Mouse (Mus musculus): Measurements from ENCODE around the gene Oxgr1.
"Not testable (repeated sequence)": the region's sequence is repeated elsewhere in the genome, so short reads cannot be mapped to it uniquely, and the experiment has no call there.

Oxgr1 gene

GRCm38 (mm10) chr14:120042187-120042820 lies at the start of gene Oxgr1:
TSS of gene Oxgr1 (minus strand) at chr14:120042435.
- no peak for DNase-seq (ENCODE audit: low spot score in 2 of 2)

DNA sequence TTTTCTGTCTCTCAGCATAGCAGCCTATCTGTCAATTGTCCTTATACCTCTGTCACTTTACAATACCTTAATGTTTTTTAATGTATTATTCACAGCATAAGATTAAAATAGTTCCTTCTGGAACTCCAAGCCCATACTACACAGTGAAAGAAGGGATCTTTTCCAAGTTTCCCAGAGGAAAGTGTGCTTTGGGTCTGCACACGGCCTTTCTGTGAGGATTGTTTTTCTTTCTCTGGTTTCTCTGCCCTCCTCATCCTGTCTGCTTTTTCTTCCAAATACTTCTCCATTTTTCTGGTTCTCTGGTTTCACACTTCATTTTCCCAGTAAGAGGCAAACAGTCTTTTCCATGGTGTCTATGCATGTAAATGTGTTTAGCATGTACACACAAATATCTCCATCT lies 48.2 kb upstream of the Oxgr1 start:
- no peak for DNase-seq (ENCODE audit: low spot score in 2 of 2)

- DNase-seq (ENCODE audit: low spot score in 2 of 2), result no peak
These were observed 47.6 kb upstream of the Oxgr1 start for GRCm38 (mm10) chr14:120089649-120090360.

DNA sequence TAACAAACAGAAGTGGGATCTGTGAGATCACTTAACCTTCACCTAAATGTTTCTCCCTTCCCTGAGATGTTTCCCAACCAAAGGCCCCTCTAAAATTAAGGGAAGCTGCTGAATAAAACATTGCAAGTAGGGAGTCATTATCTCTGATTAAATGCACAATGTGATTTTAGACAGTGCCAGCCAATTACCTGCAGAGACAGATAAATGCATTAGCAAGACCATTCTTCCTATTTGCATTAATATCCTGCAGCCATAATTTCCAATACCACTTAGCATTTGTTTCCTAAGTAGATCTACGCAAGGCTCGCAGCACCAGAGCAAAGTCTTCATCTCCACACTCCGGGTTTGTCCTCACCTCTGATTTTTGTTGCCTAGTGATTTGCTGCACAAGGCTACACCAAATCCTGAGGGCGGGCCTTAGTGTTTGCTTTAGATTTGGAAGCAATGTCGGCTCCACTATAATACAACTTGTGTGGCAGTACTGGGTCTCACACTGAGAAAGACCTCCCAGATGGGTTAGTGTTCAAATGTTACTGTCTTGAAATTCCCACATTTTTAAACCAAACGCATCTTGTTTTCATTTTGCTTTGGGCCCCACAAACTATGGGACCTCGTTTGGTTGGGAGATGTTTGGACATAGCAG lies 46.9 kb upstream of the Oxgr1 start:
- no peak for DNase-seq (ENCODE audit: low spot score in 2 of 2)

GRCm38 (mm10) chr14:120084084-120084667 lies 41.9 kb upstream of the Oxgr1 start:
- no peak for DNase-seq (ENCODE audit: low spot score in 2 of 2)

DNA sequence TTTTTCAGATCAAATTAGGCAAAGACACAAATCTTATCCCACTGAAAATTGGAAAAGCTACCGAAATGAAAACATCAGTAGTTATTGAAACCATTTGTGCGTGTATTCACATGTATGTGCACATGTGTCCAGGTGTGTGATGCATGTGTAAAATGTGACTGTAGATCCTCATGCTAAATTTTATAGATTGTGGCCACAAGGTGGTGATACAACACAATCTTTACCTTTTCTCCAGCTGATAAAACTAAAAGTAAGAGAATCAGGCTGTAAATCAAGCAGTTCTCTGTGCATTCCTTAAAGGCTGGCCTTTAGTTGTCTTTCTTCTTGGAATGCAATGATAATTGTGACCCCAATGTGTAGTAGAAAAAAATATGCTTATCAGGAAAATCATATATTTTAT lies 34.0 kb upstream of the Oxgr1 start:
- DNase-seq (ENCODE audit: low spot score in 2 of 2), result no peak

DNA sequence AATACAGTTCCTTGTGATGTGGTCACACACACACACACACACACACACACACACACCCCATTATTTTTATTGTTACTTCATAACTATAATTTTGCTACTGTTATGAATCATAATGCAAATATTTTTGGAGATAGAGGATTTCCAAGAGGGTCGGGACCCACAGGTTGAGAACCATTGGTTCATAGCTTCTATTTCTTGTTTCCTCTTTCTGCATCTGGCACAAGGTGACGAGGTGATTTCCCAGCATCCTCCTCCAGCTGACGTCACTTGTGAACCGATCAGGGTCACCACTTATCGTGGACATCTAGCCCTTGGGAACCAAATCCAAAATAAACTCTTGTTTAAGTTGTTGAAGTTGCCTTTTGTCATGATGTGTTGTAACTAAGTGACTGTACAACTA lies 33.5 kb upstream of the Oxgr1 start:
- DNase-seq (ENCODE audit: low spot score in 2 of 2), result no peak

DNA sequence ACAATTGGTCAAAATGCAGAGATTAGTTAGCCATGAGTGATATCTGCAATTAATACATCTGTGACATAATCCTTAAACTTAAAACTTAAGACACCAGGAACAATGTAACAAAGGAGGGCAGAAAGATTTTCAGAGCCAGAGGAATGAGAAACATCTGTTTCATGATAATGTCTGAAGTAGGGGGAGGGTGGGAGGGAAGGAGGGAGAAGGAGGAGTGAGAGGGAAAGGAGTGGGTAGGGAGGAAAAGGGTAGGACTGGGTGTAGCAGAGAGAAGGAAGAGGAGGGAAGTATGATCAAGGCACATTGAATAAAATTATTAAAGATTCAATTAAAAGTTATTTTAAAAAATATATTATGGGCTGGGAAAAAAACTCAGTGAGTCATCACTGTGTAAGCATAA lies 32.0 kb upstream of the Oxgr1 start:
- DNase-seq (ENCODE audit: low spot score in 2 of 2), result no peak

DNA sequence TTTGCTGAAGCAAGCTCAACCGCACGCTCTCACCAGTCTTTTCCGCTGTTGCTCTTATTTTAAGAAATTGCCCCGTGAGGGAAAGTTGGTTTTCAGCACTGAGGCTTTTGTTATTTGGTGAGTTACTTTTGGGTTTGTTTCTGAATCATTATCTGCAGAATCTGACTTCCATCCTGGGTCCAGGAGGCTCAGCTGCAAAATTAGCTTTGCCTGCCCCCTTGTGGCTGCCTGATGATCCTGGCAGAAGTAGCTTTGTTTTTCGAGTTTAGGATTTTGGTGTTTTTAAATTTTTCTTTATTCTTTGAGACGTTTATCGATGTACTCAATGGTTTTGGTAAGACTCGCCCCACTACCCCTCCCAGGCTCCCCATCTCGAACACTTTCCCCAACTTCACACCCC lies 18.9 kb upstream of the Oxgr1 start:
- DNase-seq (ENCODE audit: low spot score in 2 of 2), result peak in 1 of 2 experiments; percentile 7

DNA sequence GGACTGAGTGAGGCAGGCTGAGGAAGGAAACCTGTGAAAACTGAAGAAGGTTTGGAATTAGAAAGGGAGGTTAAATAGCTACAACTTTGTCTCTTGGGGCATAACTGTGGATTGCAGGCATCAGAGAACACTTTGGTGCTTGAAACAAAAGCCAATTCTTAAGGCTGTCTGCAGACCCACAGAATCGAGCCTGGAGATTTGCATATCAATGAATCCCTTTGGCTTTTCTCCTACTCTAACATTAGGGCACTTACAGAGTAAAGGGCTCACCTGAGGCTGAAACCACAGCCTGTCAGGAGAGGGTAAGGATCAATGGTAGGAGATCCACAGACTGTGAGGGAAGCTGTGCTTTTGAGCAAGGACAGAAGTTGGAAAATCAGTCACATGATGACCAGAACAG lies 8.8 kb downstream of the Oxgr1 start:
- DNase-seq (ENCODE audit: low spot score in 2 of 2), result no peak

DNA sequence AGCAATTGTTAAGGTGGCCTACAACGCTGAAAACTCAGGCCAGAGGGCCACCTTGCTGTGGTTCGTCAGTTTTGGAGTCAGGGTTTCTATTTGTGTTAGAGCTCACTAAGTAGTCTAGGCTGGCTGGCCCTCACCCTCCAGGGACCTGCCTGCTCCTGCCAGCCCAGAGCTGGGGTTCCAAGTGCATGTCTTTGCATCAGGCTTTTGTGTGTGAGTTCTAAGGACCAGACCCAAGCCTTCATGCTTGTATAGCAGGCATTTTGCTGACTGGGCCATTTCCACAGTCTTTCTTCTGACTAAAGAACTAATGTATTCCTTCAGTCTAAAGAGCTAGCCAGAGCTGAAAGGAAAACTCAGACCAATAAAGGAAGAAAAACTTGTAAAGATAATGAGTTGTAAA lies 22.3 kb downstream of the Oxgr1 start:
- no peak for DNase-seq (ENCODE audit: low spot score in 2 of 2)

GRCm38 (mm10) chr14:120009969-120010872 lies 32.0 kb downstream of the Oxgr1 start:
- no peak for DNase-seq (ENCODE audit: low spot score in 2 of 2)

- no peak for DNase-seq (ENCODE audit: low spot score in 2 of 2)
These were observed 37.1 kb downstream of the Oxgr1 start for GRCm38 (mm10) chr14:120005153-120005552.

GRCm38 (mm10) chr14:120003661-120004060 lies 38.6 kb downstream of the Oxgr1 start:
- DNase-seq (ENCODE audit: low spot score in 2 of 2), result no peak

GRCm38 (mm10) chr14:120002673-120003072 lies 39.6 kb downstream of the Oxgr1 start:
- no peak for DNase-seq (ENCODE audit: low spot score in 2 of 2)

- no peak for DNase-seq (ENCODE audit: low spot score in 2 of 2)
These were observed 52.6 kb downstream of the Oxgr1 start for GRCm38 (mm10) chr14:119989651-119990050.

DNA sequence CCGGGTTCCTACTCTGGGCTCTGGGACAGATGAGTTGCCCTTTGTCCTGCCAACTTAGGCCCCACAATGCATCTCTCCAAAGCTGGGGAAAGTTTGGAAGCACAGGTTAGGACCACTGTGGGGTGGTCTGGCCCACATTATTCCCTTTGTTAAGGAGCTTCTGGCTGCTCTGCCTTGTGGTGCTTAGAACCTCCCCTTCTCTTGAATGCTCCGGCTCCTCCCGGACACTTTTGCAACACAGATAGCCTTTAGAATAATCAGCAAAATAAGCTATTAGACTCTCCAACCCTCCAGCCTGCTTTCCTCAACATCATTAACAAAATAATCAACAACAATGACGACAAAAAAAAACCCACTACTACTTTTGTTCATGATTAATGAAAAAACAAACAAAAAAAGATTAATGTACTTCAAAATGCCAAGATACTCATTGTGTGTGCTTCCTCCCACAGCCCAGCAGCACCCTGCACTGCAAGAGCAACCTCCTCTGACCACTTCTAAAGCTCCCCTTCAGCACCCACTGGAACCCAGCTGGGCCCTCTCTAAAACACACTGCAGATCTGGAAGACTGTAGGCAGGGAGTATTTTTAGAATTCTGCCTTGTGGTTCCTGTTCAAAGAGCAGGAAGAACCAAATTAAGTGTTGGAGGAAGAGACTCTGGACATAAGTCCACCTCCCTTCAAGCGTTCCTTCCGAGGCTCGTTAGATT lies 53.1 kb downstream of the Oxgr1 start:
- DNase-seq (ENCODE audit: low spot score in 2 of 2), result no peak

GRCm38 (mm10) chr14:119987257-119987656 lies 55.0 kb downstream of the Oxgr1 start:
- no peak for DNase-seq (ENCODE audit: low spot score in 2 of 2)

- no peak for DNase-seq (ENCODE audit: low spot score in 2 of 2)
These were observed 55.5 kb downstream of the Oxgr1 start for GRCm38 (mm10) chr14:119986778-119987177.

- not testable (repeated sequence) for DNase-seq (ENCODE audit: low spot score in 2 of 2)
These were observed 55.9 kb downstream of the Oxgr1 start for GRCm38 (mm10) chr14:119986351-119986750.

- DNase-seq (ENCODE audit: low spot score in 2 of 2), result no peak
These were observed 60.9 kb downstream of the Oxgr1 start for GRCm38 (mm10) chr14:119981314-119981713.

Measured in thymus, postnatal 10 days (tissue).